Mouse (Mus musculus) spleen, adult 2 months (tissue): ENCODE measurements around the gene Muc3. TPM values are rescaled to one million over a fixed set of nuclear protein-coding genes. Genes with fewer than 3 reads are reported as not detected.

Source experiments
- DNase-seq, 2 experiments: peaks; one replicate each; pipeline versions ENCODE4 v3.0.0 to v3.0.0-alpha.2; 2012 to 2021; ENCODE audit warnings: low spot score in 2 of 2, low read depth in 1 of 2
- H3K27ac ChIP-seq: fragments of 200-500 bp; 2 replicates; pipeline ENCODE4 v1.5.1; 2012; ENCODE audit warnings: low read length, inconsistent platforms; ENCODE audit not compliant: insufficient read depth
- H3K27me3 ChIP-seq: fragments of 200-500 bp; 2 replicates; pipeline ENCODE4 v1.6.1; 2012; ENCODE audit warnings: mild to moderate bottlenecking, moderate library complexity, low read length, inconsistent platforms; ENCODE audit not compliant: control insufficient read depth, insufficient read depth
- H3K36me3 ChIP-seq: fragments of 200-500 bp; 2 replicates; pipeline ENCODE4 v1.6.1; 2012; ENCODE audit warnings: mild to moderate bottlenecking, low read length, inconsistent platforms; ENCODE audit not compliant: control insufficient read depth, insufficient read depth
- H3K4me1 ChIP-seq: fragments of 200-500 bp; 2 replicates; pipeline ENCODE4 v1.6.1; 2011; ENCODE audit warnings: inconsistent platforms; ENCODE audit not compliant: control insufficient read depth, insufficient read depth, insufficient read length
- H3K4me3 ChIP-seq: fragments of 200-500 bp; 2 replicates; pipeline ENCODE4 v1.5.1; 2011; ENCODE audit warnings: mild to moderate bottlenecking, inconsistent platforms; ENCODE audit not compliant: insufficient read depth, insufficient read length; ENCODE audit errors: extremely low read depth
- CTCF ChIP-seq: fragments of 200-500 bp; IDR thresholded peaks from 2 replicates; pipeline ENCODE4 v1.5.1; 2011; ENCODE audit warnings: mild to moderate bottlenecking, inconsistent platforms; ENCODE audit not compliant: insufficient read depth, insufficient read length, insufficient replicate concordance; ENCODE audit errors: extremely low read depth
- POLR2A ChIP-seq: fragments of 200-500 bp; IDR thresholded peaks from 2 replicates; pipeline ENCODE4 v1.6.1; 2011; ENCODE audit warnings: low read depth, low read length, inconsistent platforms
- WGBS: fragments of 180-500 bp; shearing (Covaris S2); methylation state at CpG from one replicate; pipeline ENCODE4 v1.1.7; 2018; 5-methylcytosine and 5-hydroxymethylcytosine counted together
- polyA plus RNA-seq: library from polyadenylated mRNA; depleted of rRNA; stranded (reverse); fragments of >200 nt; gene quantifications from 2 replicates; pipeline ENCODE4 v1.2.3, GENCODE M21; 2012; rRNA removed

Gene Muc3
- polyA plus RNA-seq, 1 experiment, result not detected

DNA sequence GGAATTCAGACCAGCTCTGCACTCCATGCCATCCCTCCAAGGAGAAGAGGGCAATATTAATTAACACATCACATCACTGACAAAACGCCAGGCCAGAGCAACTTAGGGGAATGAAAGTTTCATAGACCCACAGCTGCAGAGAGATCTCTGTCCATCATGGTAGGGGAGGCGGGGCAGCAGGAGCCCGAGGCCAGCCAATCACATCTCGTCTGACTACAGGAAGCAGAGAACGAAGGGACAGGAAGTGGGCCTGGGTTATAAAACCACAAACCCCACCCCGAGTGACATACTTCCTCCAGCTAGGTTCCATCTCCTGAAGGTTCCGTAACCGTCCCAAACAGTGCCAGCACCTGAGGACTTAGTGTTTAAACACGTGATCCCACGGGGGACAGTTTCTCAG is 54.0 kb downstream of the Muc3 start:
- no peak for TF ChIP-seq CTCF
- no peak for TF ChIP-seq POLR2A
- Histone ChIP-seq H3K27ac (no peak overlapping the region), H3K36me3 (no peaks in the 10 kb centered on the region), H3K4me1 (no peaks in the 10 kb centered on the region), H3K27me3 (no peaks in the 10 kb centered on the region), H3K4me3 (no peak overlapping the region)
- no peak for DNase-seq
- 59% methylated on average over 10 of the region's 10 CpGs for WGBS

DNA sequence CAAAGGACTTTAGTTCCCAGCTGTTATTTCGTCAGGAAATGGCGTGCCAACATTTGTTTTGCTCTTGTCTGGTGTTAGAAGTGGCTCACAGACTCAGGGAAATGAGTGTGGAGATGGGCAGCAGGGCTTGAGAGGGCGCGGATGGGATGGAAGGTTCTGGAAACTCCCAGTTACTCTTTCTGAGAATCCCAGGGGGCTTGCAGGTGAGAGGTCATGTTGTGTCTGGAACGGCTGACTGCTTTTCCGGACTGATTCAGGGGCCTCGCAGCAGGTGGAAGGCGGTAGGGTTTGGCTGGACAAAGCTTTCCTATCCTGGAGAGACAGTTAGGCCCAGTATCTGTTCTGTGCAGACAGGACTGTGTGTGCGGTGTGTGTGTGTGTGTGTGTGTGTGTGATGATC is 55.4 kb downstream of the Muc3 start:
- no peak overlapping the region for H3K4me3 ChIP-seq
- H3K4me1 ChIP-seq, result no peaks in the 10 kb centered on the region
- DNase-seq, result no peak
- H3K27me3 ChIP-seq, result no peaks in the 10 kb centered on the region
- 91% methylated on average over 9 of the region's 9 CpGs for WGBS
- TF ChIP-seq POLR2A (no peak), CTCF (no peak)
- no peak overlapping the region for H3K27ac ChIP-seq
- no peaks in the 10 kb centered on the region for H3K36me3 ChIP-seq

DNA sequence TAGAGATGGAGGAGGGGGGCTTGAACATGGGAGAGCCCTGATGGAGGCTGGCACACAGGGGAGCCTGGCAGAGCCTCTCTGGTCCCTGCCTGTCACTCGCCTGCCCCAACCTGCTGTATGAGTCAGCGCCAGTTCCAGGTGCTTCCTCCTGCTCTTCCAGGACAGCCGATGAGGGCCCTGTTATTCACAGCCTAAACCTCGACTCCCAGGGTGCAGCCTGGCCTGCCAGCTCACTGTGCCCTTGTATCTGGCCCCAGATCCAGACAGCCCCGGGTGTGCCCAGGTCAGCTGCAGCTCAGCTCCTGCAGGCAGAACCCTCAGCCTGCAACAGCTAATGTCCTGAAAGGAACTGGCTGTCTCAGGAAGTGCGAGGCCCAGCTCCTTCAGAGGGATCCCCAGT is 57.6 kb downstream of the Muc3 start:
- Histone ChIP-seq H3K4me1 (no peaks in the 10 kb centered on the region), H3K4me3 (no peak overlapping the region), H3K27me3 (no peaks in the 10 kb centered on the region), H3K36me3 (no peaks in the 10 kb centered on the region), H3K27ac (no peak overlapping the region)
- 31% methylated on average over 6 of the region's 6 CpGs for WGBS
- TF ChIP-seq POLR2A, result no peak
- TF ChIP-seq CTCF, result no peak
- no peak for DNase-seq

DNA sequence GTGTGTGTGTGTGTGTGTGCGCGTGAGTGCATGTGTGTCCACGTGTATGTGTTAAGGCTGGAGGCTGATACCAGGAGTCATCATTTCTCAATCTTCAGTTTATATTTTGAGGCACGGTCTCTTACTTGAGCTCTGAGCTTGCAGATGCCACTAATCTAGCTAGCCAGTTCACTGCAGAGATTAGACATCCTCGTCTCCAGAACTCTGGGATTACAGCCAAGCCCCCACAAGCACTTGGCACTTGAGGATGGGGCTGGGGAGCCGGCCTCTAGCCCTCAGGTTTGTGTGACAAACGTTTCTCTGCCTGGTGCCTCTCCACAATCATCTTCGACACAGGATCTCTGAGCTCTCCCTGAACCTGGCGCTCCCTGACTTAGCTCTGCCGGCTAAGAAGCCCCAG is 58.3 kb downstream of the Muc3 start:
- H3K4me3 ChIP-seq, result no peak overlapping the region
- 86% methylated on average over 10 of the region's 10 CpGs for WGBS
- DNase-seq, result no peak
- no peaks in the 10 kb centered on the region for H3K36me3 ChIP-seq
- H3K4me1 ChIP-seq, result no peaks in the 10 kb centered on the region
- H3K27ac ChIP-seq, result no peak overlapping the region
- TF ChIP-seq POLR2A (no peak), CTCF (no peak)
- no peaks in the 10 kb centered on the region for H3K27me3 ChIP-seq

DNA sequence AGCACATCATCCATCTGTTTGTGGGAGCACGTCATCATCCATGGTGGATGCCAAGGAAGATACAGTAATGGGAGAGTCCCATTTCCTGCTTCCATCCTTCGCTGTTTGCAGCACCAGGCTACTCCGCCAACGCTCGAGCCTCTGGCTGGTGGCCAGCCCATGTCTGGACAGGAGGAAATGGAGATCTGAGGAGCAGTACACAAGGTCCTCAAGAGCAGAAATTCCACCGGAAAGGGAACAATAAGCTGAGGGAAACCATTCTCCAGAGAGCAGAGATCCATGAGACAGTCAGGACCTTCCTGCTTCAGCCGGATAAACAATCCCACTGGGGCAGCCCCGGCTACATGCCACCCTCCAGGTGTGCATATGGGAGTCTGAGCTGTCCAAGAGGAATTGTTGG is 61.7 kb downstream of the Muc3 start:
- no peak for TF ChIP-seq POLR2A
- no peak for TF ChIP-seq CTCF
- Histone ChIP-seq H3K36me3 (no peaks in the 10 kb centered on the region), H3K27me3 (no peaks in the 10 kb centered on the region), H3K27ac (no peak overlapping the region), H3K4me3 (no peak overlapping the region), H3K4me1 (no peaks in the 10 kb centered on the region)
- 76% methylated on average over 8 of the region's 8 CpGs for WGBS
- no peak for DNase-seq

DNA sequence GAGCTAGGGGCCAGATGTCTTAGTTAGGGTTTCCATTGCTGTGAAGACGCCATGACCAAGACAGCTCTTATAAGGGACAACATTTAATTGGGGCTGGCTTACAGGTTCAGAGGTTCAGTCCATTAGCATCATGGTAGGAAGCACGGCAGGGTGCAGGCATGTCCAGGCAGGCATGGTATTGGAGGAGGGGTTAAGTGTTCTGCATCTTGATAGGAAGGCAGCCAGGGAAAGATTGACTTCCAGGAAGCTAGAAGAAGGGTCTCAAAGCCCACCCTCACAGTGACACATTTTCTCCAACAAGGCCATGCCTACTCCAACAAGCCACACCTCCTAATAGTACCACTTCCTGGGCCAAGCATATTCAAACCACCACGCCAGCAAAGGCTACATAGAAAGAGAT is 63.4 kb downstream of the Muc3 start:
- H3K4me1 ChIP-seq, result no peaks in the 10 kb centered on the region
- no peak overlapping the region for H3K27ac ChIP-seq
- 84% methylated on average over 3 of the region's 3 CpGs for WGBS

DNA sequence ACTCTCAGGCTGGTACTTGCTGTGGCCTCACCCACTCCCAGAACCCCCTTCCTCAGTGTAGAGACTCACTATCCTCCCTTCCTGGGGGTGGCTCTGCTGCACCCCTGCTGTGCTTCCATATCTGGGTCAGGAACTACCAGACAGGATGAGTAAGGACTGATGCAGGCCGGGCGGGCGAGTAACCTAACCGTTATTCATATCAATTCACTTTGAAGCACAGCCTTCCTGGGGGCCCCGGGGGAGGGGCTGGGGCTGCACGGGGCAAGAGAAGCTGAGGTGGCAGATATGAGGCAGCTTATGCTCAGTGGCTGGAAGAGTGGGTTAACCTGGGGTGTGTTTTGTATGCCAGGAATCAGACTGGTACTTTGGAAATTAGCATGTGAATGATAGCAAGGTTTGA is 64.1 kb downstream of the Muc3 start:
- H3K4me1 ChIP-seq, result no peaks in the 10 kb centered on the region
- no peak overlapping the region for H3K4me3 ChIP-seq
- DNase-seq, result no peak
- WGBS, result 75% methylated on average over 6 of the region's 6 CpGs
- no peaks in the 10 kb centered on the region for H3K36me3 ChIP-seq
- H3K27me3 ChIP-seq, result no peaks in the 10 kb centered on the region
- no peak for TF ChIP-seq CTCF
- TF ChIP-seq POLR2A, result no peak
- no peak overlapping the region for H3K27ac ChIP-seq

More for the DNA sequence above, 63.4 kb downstream of the Muc3 start:
- Histone ChIP-seq H3K27me3 (no peaks in the 10 kb centered on the region), H3K36me3 (no peaks in the 10 kb centered on the region), H3K4me3 (no peak overlapping the region)
- TF ChIP-seq CTCF, result no peak
- TF ChIP-seq POLR2A, result no peak
- no peak for DNase-seq

Other genes with a start within 250 kb of the Muc3 start
- 6.3 and 8.3 TPM in 2 replicates for gene Ift22, start 241.2 kb downstream of the Muc3 start, polyA plus RNA-seq
- 130 and 172 TPM in 2 replicates for gene Fis1, start 196.0 kb downstream of the Muc3 start, polyA plus RNA-seq
- gene Cldn15, start 182.7 kb downstream of the Muc3 start, polyA plus RNA-seq, result 2.6 and 3.4 TPM in 2 replicates
- 37.2 and 41.6 TPM in 2 replicates for gene Plod3, start 162.3 kb downstream of the Muc3 start, polyA plus RNA-seq
- 32.4 and 41.5 TPM in 2 replicates for gene Znhit1, start 161.3 kb downstream of the Muc3 start, polyA plus RNA-seq
- gene Vgf, start 122.9 kb downstream of the Muc3 start, polyA plus RNA-seq, result not detected in 2 replicates
- gene Ap1s1, start 103.2 kb downstream of the Muc3 start, polyA plus RNA-seq, result 15.0 and 16.2 TPM in 2 replicates
- 1.6 and 2.1 TPM in 2 replicates for gene Serpine1, start 77.1 kb downstream of the Muc3 start, polyA plus RNA-seq
- 26.6 and 28.6 TPM in 2 replicates for gene Trim56, start 33.1 kb downstream of the Muc3 start, polyA plus RNA-seq
- gene Muc3a, start 63.1 kb upstream of the Muc3 start, polyA plus RNA-seq, result 2.6 and 4.0 TPM in 2 replicates
- 23.1 and 24.1 TPM in 2 replicates for gene Ache, start 138.2 kb upstream of the Muc3 start, polyA plus RNA-seq
- 10.3 and 11.1 TPM in 2 replicates for gene Ufsp1, start 145.3 kb upstream of the Muc3 start, polyA plus RNA-seq
- 172 and 175 TPM in 2 replicates for gene Srrt, start 158.4 kb upstream of the Muc3 start, polyA plus RNA-seq
- gene Trip6, start 165.1 kb upstream of the Muc3 start, polyA plus RNA-seq, result 19.8 and 20.6 TPM in 2 replicates
- 25.8 and 29.7 TPM in 2 replicates for gene Slc12a9, start 184.3 kb upstream of the Muc3 start, polyA plus RNA-seq
- gene Ephb4, start 200.8 kb upstream of the Muc3 start, polyA plus RNA-seq, result 13.5 and 14.8 TPM in 2 replicates